Mouse (Mus musculus) MEL (cell line): Measurements from ENCODE around the gene Kalrn.

Experiments
- CTCF ChIP-seq, 3 experiments: IDR thresholded peaks in 2 of 3; conservative IDR thresholded peaks in 1 of 3; 2 replicates each; pipeline ENCODE4 v1.5.1; 2011 to 2012; ENCODE audit warnings: low read length in 3 of 3, low read depth in 2 of 3, mild to moderate bottlenecking in 2 of 3, improper control_type of control experiment in 1 of 3, inconsistent platforms in 1 of 3, mixed read lengths in 1 of 3, moderate library complexity in 1 of 3; ENCODE audit not compliant: control insufficient read depth in 1 of 3, insufficient read depth in 1 of 3, poor library complexity in 1 of 3, severe bottlenecking in 1 of 3
- EP300 ChIP-seq, 2 experiments: IDR thresholded peaks; 2 replicates each; pipeline ENCODE4 v1.6.1; 2011; ENCODE audit warnings: improper control_type of control experiment in 2 of 2, low read length in 2 of 2, low read depth in 1 of 2, mild to moderate bottlenecking in 1 of 2
- HCFC1 ChIP-seq: IDR thresholded peaks from 2 replicates; pipeline ENCODE4 v1.6.1; 2012; ENCODE audit warnings: low read depth, mild to moderate bottlenecking, inconsistent platforms, low read length, improper control_type of control experiment, moderate library complexity
- MAFK ChIP-seq: IDR thresholded peaks from 2 replicates; pipeline ENCODE4 v1.6.1; 2011; ENCODE audit warnings: low read depth, mild to moderate bottlenecking, low read length, improper control_type of control experiment, borderline replicate concordance
- POLR2A ChIP-seq, 2 experiments: IDR thresholded peaks; 2 replicates each; pipeline ENCODE4 v1.6.1; 2011 to 2012; ENCODE audit warnings: low read length in 2 of 2, mild to moderate bottlenecking in 2 of 2, control low read depth in 1 of 2, improper control_type of control experiment in 1 of 2, low read depth in 1 of 2, moderate library complexity in 1 of 2; ENCODE audit not compliant: control insufficient read depth in 1 of 2, insufficient read depth in 1 of 2, poor library complexity in 1 of 2
- RAD21 ChIP-seq: IDR thresholded peaks from 2 replicates; pipeline ENCODE4 v1.6.1; 2011; ENCODE audit warnings: mild to moderate bottlenecking, low read depth, low read length, improper control_type of control experiment
- ZC3H11A ChIP-seq: IDR thresholded peaks from 2 replicates; pipeline ENCODE4 v1.6.1; 2012; ENCODE audit warnings: low read depth, mild to moderate bottlenecking, inconsistent platforms, low read length, improper control_type of control experiment

GRCm38 (mm10) chr16:34531506-34531905, 41.8 kb downstream of the Kalrn start:
- TF ChIP-seq EP300 (IDR thresholded peaks at IDR 0.05; ENCODE audit: low read depth in 1 of 2, low read length in 2 of 2) (no peak), POLR2A (IDR thresholded peaks at IDR 0.05; ENCODE audit: control insufficient read depth in 1 of 2, insufficient read depth in 1 of 2, low read depth in 1 of 2, low read length in 2 of 2, poor library complexity in 1 of 2) (no peak), CTCF (IDR thresholded peaks at IDR 0.05 in 2 of 3, conservative IDR thresholded peaks at IDR 0.05 in 1 of 3; ENCODE audit: control insufficient read depth in 1 of 3, insufficient read depth in 1 of 3, low read depth in 2 of 3, low read length in 3 of 3, poor library complexity in 1 of 3, severe bottlenecking in 1 of 3) (peak; percentile 32 to 60 (median 55); a peak in 5 of 6 replicates), MAFK (no peak), RAD21 (peak; percentile 43), ZC3H11A (no peak), HCFC1 (no peak)
